Mouse (Mus musculus) embryo, embryonic 10 days (tissue): Measurements from ENCODE around the gene Mff.

ENCODE experiments used
- DNase-seq: peaks from one replicate; pipeline ENCODE4 v3.0.0-alpha.2; 2015; ENCODE audit warnings: low spot score

The Mff gene

DNA sequence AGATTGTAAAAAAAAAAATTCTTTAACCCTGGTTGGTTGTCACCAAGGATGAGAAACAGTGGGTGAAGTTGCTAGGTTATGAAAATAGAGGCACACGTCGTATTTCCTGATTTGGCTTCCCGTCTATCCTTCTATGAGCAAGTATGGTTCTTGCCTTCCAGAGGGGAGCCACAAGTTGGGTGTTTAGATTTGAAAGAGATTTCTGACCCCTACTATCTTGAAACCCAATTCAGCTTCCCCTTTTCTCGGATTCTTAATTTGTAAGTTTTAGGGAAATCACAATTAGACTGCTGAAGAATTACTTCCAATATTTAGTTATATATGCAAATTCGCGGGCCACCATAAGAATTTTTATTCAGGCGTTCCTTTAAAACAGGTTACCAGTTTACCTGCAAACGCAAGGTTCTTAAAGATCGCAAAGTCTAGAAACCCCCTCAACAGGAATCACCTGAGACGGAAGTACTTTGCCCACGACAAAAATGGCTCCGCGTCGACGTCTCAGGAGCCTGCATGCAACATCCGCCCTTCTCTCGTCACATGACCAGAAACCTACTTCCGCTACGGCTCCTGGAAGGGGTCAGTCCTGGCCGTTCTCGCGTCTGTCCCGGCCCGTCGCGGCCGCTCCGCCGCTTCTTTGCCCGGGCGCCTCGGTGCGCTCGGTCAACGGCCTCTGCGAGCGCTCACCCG is at the start of gene Mff:
Gene Mff, plus strand, starts transcription at position 552 of the 687 bp plus-strand sequence.
- peak; percentile 97 for DNase-seq

DNA sequence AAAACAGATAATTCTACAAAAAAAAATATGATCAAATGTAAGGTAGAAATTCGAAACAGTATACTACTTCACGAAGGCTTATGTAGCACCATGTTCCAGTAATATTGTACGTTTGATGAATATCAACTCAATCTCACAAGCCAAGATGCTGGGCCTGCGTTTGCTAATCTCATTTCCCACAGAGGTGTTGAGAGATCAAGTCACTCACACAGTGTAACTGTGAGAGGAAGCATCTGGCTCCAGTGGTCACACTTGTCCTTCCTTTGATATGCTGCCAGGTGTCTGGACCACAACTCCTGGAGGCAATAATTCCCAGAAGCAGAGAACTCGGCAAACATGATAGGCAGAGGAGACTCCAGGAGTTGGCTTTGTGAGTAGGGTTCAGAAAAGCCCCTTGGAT is 38.4 kb upstream of the Mff start:
- no peak for DNase-seq

DNA sequence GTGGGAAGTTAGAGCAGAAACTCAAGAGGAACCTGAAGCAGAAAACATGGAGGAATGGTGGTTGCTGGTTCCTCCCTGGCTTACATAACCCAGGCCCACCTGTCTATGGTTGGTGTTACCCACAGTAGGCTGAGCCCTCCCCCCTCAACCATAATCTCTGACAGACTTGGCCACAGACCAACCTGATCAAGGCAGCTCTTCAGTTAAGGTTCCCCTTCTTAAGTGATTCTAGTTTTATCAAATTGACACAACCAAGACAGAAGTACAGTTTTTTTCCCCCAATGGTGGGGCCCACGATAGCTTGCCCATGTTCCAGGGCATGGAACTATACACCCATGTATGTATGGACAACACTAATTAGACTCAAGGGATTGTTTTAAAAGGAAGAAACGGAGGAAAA is 37.8 kb upstream of the Mff start:
- no peak for DNase-seq

DNA sequence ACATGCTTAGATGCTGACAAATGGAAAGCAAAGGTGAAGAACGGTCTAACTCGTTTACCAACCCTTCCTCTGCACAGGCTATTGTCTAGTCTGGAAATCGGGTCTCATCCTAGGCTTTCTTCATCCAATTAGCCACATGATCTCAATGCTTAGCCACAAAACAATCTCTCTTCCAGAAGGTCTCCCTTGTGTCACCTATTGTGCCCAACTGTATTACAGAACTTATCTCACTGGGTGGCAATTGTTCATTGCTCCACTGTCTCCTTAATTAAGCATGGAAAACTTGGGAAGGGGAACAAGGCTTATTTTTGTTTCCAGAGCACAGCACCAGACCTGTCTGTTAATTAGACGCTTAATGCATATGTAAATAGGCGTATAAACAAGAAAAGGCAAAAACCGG is 36.8 kb upstream of the Mff start:
- DNase-seq, result no peak

DNA sequence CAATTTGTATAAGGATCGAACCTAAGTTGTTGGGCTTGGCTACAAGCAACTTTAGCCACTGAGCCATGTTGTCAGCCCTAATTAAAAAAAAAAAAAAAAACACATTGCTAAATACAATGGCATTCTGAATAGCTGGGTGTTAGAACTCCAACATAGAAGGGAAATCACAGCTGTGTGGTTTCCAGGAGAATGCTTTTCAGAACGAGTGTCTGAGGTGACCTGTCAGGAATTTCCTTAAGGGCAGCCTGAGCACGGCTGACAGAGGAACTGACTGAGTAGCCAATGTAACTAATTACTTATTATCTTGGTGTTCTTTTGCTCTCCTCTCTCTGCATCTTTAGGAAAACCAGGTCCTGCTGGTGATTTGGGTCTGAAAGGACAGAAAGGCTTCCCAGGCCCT is 28.8 kb upstream of the Mff start:
- no peak for DNase-seq

DNA sequence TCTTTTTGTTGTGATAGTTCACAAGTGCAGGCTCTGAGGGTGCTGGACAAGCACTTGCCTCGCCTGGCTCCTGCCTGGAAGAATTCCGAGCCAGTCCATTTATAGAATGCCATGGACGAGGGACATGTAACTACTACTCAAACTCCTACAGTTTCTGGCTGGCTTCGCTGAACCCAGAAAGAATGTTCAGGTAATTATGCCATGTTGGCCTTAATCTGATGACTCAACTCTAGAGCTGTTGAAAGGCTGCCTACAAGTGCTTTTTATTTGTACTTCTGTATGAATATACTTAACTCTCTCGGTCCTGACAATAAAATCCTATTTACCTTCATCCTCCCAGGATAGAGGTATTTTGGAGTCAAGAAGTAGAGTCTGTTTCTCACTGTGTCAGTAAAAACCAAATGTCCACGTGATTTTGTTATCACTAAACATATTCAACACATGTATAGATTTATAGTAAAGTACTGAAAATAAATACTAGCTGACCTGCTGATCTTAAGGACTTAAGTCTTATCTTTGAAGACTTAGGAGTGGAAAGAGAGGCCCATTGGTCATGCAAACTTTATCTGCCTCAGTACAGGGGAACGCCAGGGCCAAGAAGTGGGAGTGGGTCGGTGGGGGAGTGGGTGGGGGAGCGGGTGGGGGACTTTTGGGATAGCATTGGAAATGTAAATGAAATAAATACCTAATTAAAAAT is 6.7 kb upstream of the Mff start:
- DNase-seq, result no peak

DNA sequence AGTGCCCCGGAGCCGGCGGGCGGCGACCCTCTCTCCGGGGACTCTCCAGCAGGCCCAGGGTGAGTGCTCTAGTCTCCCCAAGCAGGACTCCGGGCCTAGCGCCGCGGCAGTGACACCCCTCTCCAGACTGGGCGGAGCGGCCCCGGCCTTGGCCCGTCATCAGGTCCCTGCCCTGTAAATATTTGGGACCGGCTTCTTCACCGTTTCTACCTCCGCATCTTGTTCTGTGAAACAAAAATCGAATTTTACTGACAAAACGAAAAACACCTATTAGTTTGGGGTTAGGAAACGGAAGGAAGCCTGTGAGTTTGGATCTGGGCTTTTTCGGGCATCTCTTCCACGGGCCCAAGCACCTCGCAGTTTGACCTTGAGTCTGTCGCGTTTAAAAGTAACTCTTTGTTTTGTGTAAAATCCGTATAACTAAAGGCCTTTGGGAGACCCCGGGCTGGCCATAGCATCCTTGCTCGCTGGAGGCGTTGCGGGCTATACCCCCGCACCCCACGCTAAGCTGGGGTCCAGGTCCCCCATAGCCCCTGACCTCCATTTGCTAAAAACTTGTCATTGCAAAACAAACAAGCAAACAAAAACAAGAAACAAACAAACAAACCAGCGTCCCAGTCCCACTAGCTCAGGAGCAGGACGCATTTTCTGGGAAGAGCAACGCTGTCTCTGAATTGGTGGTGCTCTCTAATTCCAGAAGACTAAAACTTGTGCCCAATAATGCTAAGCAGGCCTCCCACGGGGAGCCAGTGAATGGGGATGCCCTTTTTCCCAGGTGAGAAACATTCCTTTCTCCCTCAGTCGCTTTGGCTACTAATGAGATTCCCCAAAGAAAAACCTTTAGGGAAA is 560 bp downstream of the Mff start:
- DNase-seq, result peak; percentile 6

DNA sequence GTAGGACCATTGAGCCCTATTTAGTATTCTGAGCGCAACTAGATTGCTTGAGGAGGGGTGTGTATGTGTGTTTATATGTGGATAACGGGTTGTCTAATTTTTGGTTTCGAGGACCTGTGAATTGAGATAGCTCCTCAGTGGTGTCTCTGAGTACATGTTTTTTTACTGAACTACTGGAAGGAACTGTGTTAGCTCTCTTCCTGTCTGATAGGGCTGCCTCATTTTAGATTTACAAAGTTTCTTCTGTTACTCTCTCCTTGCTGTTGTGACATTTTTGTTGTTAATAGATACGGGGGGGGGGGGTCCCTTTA is 1.1 kb downstream of the Mff start:
- DNase-seq, result no peak

DNA sequence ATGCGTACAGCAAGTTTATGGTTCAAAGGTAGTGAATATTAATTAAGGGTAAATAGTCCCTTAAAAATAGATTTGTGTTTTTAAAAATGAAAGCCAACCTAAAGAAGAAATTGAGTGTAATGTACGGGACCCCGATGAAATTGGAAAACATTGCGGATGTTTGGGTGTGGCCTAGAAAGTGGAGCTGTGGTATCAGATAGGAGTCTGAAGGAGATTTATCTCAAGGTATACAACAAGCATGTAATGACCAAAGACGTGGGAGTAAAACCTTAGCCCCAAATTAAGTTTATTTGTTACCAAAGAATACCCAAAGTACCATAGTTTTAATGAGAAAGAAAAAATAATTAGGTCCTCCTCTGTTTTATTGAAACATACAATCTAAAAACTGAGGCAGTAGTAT is 1.8 kb downstream of the Mff start:
- DNase-seq, result no peak

DNA sequence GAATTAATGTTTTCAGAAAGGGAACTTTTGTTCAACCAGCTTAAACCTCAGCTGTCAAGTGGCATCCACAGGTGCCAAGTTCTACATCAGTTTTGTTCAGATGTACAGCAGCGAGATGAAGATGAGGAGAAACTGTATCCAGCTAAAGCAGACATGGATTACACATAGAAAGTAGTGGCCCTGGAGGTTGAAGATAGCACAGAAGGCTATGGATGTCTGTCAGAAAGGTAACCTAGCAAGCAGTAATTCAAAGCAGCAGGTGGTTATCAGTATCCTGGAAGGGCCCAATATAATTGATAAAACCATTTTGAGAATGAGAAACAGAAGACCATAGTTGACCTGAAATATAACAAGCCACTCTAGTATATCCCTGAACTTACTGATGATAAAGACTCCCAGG is 8.7 kb downstream of the Mff start:
- DNase-seq, result no peak

DNA sequence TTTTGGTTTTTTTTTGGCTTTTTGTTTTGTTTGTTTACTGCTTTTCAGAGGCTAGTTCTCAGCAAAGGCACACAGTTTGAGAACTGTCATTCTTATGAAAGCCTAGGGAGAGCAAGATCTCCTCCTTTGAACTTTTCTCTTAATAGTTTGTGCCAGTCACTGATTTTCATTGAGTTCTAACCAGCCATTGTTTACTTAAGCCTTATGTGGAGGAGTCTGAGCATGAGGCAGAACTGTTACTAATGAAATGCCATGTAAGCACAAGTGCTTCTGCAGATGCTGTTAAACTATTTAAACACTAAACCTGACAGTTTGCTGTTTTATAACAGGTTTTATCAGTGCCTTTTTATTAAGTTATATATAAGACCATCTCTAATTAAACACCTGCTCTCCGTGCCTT is 13.4 kb downstream of the Mff start:
- DNase-seq, result no peak

DNA sequence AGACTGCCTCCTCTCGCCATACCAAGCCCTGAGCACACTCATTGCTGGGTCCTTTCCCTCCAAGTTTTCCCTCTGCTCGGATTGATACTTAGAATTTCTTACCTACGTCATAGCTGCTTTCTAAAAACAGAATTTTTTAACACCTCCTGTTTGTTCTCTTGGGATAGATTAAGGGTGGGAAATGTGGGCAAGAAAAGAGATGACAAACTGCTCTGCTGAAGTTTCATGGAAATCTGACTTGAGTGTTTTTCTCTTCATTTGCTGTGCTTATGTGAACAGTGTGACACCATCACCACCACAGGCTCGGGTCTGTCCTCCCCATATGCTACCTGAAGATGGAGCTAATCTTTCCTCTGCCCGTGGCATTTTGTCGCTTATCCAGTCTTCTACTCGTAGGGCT is 16.8 kb downstream of the Mff start:
- no peak for DNase-seq

DNA sequence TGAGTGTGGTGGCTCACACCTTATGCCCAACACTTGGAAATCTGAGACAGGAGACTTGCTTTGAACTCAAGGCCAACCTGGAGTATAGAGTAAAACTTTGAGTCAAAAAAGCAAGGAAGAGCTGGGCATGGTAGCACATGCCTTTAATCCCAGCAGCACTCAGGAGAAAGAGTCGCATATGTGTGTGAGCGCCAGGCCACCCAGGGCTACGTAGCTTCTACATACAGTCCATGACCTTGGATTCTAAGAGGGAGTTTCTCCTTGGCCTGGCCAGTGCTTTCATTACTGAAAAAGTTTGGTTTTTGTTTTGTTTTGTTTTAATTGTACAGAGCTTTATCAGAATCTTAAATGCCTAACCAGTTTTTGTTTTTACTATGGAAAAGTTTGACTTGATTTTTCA is 19.3 kb downstream of the Mff start:
- no peak for DNase-seq

DNA sequence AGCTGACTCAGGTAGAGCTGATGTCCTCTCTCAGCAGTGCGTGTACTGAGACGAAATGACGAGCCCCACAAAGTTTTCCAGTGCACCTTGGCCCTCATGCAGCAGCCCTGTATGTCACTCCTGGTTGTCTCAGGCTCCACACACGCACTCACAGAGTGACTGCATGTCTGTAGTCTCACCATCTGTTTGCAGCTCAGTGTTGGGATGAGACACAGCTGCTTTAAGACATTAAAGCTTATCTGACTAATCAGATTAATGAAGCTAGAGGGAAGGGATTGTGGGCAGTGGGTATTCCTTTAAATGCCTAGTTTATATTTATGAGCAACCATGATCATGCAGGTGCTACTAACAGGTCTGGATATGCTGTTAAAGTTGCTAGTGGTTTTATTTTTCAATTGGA is 21.7 kb downstream of the Mff start:
- DNase-seq, result no peak

DNA sequence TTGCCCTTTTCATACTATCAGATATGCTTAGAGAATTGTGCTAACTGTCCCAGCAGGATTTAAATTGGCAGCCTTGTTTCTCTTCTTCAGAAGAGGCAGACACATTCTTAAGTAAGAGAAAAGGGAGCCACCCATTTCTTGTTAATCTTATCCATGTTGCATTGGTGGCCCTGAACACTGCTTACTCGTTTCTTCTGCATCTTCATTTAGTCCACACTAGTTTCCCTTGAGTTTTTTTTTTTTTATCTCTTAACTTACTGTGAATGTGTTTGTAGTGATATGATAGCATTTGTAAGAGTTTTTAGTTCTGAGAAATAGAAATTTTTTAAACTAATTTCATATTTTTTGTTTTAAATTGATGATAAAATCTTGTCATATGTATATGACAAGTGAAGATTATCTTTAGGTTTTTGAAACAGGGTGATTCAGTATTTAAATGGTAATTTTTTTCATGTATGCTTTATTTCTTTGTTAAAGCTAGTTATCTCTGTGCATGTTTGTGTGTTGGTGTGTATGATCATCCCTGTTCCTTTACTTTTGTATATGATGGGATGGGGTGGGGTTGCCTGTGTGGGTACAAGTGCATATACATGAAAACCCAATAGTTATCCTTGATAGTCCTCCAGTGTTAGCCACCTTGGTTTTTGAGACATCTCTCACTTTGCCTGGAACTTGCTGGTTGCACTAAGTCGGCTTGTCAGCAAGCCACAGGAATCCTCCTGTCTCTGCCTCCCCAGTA is 23.2 kb downstream of the Mff start:
- DNase-seq, result no peak

DNA sequence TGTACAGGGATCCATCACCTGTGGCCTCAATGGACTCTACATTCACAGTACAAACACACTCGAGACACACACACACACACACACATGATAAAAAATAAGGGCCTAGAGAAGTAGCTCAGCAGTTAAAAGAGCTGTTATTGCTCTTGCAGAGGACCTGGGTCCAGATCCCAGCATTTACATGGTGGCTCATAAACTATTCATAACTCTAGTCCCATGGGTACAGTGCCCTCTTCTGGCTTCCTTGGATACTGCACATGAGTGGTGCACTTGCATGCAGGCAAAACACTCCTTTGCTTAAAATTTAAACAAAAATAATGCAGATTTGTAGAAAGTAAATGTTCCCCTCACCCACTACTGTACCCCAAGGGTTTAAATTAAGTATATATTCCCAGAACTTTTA is 34.8 kb downstream of the Mff start:
- no peak for DNase-seq

DNA sequence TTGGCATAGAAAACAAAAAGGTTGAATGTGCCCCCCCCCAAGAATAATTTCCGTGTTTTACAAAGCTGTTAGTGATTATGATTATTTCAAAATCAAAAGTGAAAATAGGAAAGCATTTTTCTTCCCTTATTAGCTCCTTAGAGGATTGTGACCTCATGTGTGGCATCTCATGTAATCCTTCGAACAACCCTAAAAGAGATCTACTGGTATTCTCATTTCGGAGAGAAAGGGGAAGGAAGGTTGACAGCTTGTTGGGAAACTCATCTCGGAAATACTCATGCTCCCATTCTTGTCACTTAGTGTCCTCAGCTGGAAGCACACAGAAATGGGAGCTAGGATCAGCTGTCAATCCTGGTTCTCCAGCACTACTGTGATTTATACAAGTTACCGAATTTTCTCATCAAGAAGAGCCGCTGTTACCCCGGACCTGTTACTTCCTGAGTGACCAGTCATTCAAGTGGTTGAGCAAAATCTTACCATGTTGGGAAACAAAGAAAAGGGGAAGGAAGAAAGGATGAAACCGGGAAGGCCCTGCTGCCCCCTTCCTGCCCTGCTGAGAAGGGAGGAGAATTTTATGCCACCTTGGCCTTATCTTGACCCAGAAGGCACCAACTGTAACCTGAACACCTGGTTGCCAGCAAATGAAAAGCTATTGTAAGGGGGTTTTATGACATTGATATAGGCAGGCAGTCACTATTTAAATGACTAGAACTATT is 36.9 kb downstream of the Mff start:
- no peak for DNase-seq

DNA sequence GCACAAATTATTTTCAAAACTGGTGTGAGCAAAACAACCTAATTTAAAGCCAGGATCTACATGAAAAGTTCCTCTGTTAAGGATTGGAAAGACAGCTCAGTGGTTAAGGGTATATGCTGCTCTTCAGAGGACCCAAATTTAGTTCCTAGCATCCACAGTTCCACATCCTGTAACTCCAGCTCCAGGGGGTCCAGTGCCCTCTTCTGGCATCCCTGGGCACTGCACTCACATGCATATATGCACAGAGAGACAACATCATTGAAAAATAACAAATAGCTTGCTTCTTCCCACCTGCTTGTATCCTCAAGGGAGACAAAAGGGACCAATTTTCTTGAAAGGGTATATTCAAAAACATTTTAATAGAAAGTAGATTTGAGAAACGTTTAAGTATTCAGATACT is 37.6 kb downstream of the Mff start:
- no peak for DNase-seq

DNA sequence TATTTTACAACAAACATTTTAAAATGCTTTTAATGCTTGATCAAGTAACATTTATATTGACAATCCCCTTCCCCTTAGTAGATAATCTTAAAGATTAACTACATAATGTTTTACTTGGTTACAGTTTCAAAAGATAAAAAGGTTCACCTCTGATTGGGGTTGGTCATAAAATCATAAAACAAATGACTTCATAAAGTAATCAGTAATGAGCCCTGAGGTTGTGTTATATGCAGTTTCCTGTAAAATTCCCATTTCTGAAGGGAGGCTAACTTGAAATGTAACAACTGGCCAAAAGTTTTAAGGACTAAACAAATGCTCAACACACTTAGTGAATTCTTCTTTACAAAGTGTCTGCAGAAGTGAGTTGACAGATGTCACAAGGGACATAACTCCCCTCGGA is 41.5 kb downstream of the Mff start:
- no peak for DNase-seq

DNA sequence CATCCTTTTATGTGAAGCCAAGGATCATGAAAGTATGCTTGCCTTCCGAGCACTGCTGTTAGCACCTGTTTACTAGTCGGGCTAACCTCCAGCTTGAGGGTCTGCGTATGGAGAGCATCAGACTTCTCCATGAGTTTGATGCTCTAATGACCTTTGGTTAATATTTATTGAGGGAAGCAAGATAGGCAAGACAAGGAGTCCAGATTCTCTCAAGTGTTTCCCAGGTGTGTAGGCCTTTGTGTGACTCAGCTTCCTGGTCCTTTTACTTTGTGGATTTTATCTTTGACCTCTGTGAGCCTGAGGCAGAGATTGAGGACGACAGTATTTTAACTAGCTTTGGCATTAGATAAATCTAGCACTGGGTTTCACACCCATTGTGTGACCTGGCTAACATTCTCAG is 42.0 kb downstream of the Mff start:
- no peak for DNase-seq

DNA sequence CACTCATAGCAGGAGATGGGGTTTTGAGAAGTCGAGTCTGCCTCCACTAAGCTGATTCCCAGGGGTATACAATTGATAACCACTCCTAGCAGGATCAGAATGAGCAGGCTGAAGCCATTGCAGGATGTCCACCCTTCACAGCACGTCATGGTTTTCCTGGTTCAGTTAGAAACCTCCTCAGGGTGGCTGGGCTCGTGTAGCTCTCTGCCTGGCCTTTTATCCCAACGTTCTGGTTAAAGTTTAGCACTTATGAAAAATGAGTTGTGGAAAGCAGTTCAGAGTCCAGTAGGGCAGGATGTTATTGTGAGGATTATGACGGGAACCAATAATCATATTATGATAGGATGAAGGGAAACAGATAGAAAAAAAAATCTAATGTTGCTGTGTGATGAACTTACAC is 43.6 kb downstream of the Mff start, which contains the start of gene Tm4sf20:
Gene Tm4sf20, minus strand, starts transcription at position 193 of the 400 bp plus-strand sequence.
- no peak for DNase-seq

DNA sequence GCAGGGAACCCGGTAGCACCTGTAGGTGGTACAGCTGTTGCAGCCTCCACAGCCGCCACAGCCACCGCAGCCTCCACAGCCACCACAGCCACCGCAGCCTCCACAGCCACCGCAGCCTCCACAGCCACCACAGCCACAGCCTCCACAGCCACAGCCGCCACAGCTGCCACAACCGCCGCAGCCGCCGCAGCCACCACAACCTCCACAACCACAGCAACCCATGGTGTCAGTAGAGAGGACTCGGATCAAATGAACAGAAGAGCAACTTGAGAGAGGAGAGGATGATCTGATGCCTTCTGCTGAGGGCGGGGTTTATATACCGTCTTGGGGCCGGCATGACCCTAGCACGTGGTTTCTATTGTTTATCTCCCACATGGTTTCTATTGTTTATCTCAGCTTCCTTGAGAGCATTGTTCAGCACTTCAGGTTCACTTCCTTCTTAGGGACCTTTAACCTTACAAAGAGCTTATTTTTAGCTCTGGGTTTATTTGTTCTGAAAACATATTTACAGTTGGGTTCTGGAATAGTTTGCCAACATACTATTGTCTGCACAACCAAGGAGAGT is 46.4 kb downstream of the Mff start, which contains the start of gene Gm47791:
Gene Gm47791, minus strand, starts transcription at position 222 of the 565 bp plus-strand sequence.
- DNase-seq, result no peak
